Mouse (Mus musculus): ENCODE data around the gene Aqp1.

Aqp1 gene

GRCm38 (mm10) chr6:55335989-55336514, at the start of gene Aqp1:
Gene Aqp1, plus strand, starts transcription at chr6:55336432.
- no peak for DNase-seq (ENCODE audit: low read depth, low spot score)

GRCm38 (mm10) chr6:55288007-55288602, 48.1 kb upstream of the Aqp1 start:
- no peak for DNase-seq (ENCODE audit: low read depth, low spot score)

- no peak for DNase-seq (ENCODE audit: low read depth, low spot score)
Observed at GRCm38 (mm10) chr6:55294549-55295131, 41.6 kb upstream of the Aqp1 start.

GRCm38 (mm10) chr6:55295325-55295724, 40.9 kb upstream of the Aqp1 start:
- no peak for DNase-seq (ENCODE audit: low read depth, low spot score)

GRCm38 (mm10) chr6:55299482-55299881, 36.8 kb upstream of the Aqp1 start:
- DNase-seq (ENCODE audit: low read depth, low spot score): no peak

- no peak for DNase-seq (ENCODE audit: low read depth, low spot score)
Observed at GRCm38 (mm10) chr6:55299917-55300316, 36.3 kb upstream of the Aqp1 start.

GRCm38 (mm10) chr6:55300704-55301103, 35.5 kb upstream of the Aqp1 start:
- no peak for DNase-seq (ENCODE audit: low read depth, low spot score)

GRCm38 (mm10) chr6:55310179-55310578, 26.1 kb upstream of the Aqp1 start:
- DNase-seq (ENCODE audit: low read depth, low spot score): no peak

- no peak for DNase-seq (ENCODE audit: low read depth, low spot score)
Observed at GRCm38 (mm10) chr6:55311962-55312361, 24.3 kb upstream of the Aqp1 start.

- no peak for DNase-seq (ENCODE audit: low read depth, low spot score)
Observed at GRCm38 (mm10) chr6:55313893-55314292, 22.3 kb upstream of the Aqp1 start.

GRCm38 (mm10) chr6:55314628-55315027, 21.6 kb upstream of the Aqp1 start:
- no peak for DNase-seq (ENCODE audit: low read depth, low spot score)

- no peak for DNase-seq (ENCODE audit: low read depth, low spot score)
Observed at GRCm38 (mm10) chr6:55318597-55318996, 17.6 kb upstream of the Aqp1 start.

GRCm38 (mm10) chr6:55319585-55320551, 16.4 kb upstream of the Aqp1 start:
- no peak for DNase-seq (ENCODE audit: low read depth, low spot score)

- DNase-seq (ENCODE audit: low read depth, low spot score): no peak
Observed at GRCm38 (mm10) chr6:55320894-55321293, 15.3 kb upstream of the Aqp1 start.

GRCm38 (mm10) chr6:55321518-55321917, 14.7 kb upstream of the Aqp1 start:
- DNase-seq (ENCODE audit: low read depth, low spot score): no peak

- no peak for DNase-seq (ENCODE audit: low read depth, low spot score)
Observed at GRCm38 (mm10) chr6:55322980-55323379, 13.3 kb upstream of the Aqp1 start.

- DNase-seq (ENCODE audit: low read depth, low spot score): no peak
Observed at GRCm38 (mm10) chr6:55323908-55324634, 12.2 kb upstream of the Aqp1 start.

GRCm38 (mm10) chr6:55324785-55325184, 11.4 kb upstream of the Aqp1 start:
- DNase-seq (ENCODE audit: low read depth, low spot score): no peak

- DNase-seq (ENCODE audit: low read depth, low spot score): no peak
Observed at GRCm38 (mm10) chr6:55326299-55326698, 9.9 kb upstream of the Aqp1 start.

- DNase-seq (ENCODE audit: low read depth, low spot score): no peak
Observed at GRCm38 (mm10) chr6:55327326-55327725, 8.9 kb upstream of the Aqp1 start.

- no peak for DNase-seq (ENCODE audit: low read depth, low spot score)
Observed at GRCm38 (mm10) chr6:55328179-55328578, 8.1 kb upstream of the Aqp1 start.

- DNase-seq (ENCODE audit: low read depth, low spot score): no peak
Observed at GRCm38 (mm10) chr6:55331315-55331714, 4.9 kb upstream of the Aqp1 start.

Data from ES-CJ7 (cell line).